Mouse (Mus musculus): ENCODE measurements at regions not wholly inside any gene's neighbourhood (a gene's known extent, or its start where the extent isn't known, plus 50 kb on each side); places are given as distances from the start of the nearest gene placed in this dataset.

- no peak for DNase-seq
- no peak for TF ChIP-seq CTCF (IDR thresholded peaks at IDR 0.05; ENCODE audit: borderline replicate concordance, control insufficient read depth, extremely low read depth, insufficient read depth, low read length, poor library complexity)
- TF ChIP-seq POLR2A (IDR thresholded peaks at IDR 0.05; ENCODE audit: control insufficient read depth, extremely low read depth, insufficient read depth, low read length, poor library complexity): no peak
- Histone ChIP-seq H3K4me3 (ENCODE audit: control insufficient read depth, insufficient read depth, low read length) (no peak overlapping the region), H3K36me3 (ENCODE audit: control insufficient read depth, insufficient read depth, low read length) (no peaks in the 10 kb centered on the region), H3K4me1 (replicated peaks; ENCODE audit: control insufficient read depth, insufficient read depth, low read length) (no peaks in the 10 kb centered on the region), H3K27ac (ENCODE audit: control insufficient read depth, insufficient read depth, low read length) (no peak overlapping the region), H3K27me3 (ENCODE audit: control insufficient read depth, insufficient read depth, low read length) (no peaks in the 10 kb centered on the region)
- WGBS: 83% methylated on average over 6 of the region's 6 CpGs
Observed at GRCm38 (mm10) chr9:41470010-41470409, 308.5 kb upstream of the Ubash3b start.

GRCm38 (mm10) chr9:41469414-41469813 is 307.9 kb upstream of the Ubash3b start:
- 95% methylated on average over 5 of the region's 5 CpGs for WGBS

GRCm38 (mm10) chr9:41464057-41464685 is 302.7 kb upstream of the Ubash3b start:
- Histone ChIP-seq H3K27me3 (ENCODE audit: control insufficient read depth, insufficient read depth, low read length) (no peaks in the 10 kb centered on the region), H3K27ac (ENCODE audit: control insufficient read depth, insufficient read depth, low read length) (no peak overlapping the region), H3K4me3 (ENCODE audit: control insufficient read depth, insufficient read depth, low read length) (no peak overlapping the region), H3K36me3 (ENCODE audit: control insufficient read depth, insufficient read depth, low read length) (no peaks in the 10 kb centered on the region), H3K4me1 (replicated peaks; ENCODE audit: control insufficient read depth, insufficient read depth, low read length) (no peaks in the 10 kb centered on the region)
- 92% methylated on average over 8 of the region's 8 CpGs for WGBS
- no peak for DNase-seq
- TF ChIP-seq CTCF (IDR thresholded peaks at IDR 0.05; ENCODE audit: borderline replicate concordance, control insufficient read depth, extremely low read depth, insufficient read depth, low read length, poor library complexity) (no peak), POLR2A (IDR thresholded peaks at IDR 0.05; ENCODE audit: control insufficient read depth, extremely low read depth, insufficient read depth, low read length, poor library complexity) (no peak)

More at GRCm38 (mm10) chr9:41469414-41469813, 307.9 kb upstream of the Ubash3b start:
- Histone ChIP-seq H3K27me3 (ENCODE audit: control insufficient read depth, insufficient read depth, low read length) (no peaks in the 10 kb centered on the region), H3K36me3 (ENCODE audit: control insufficient read depth, insufficient read depth, low read length) (no peaks in the 10 kb centered on the region), H3K27ac (ENCODE audit: control insufficient read depth, insufficient read depth, low read length) (no peak overlapping the region), H3K4me3 (ENCODE audit: control insufficient read depth, insufficient read depth, low read length) (no peak overlapping the region), H3K4me1 (replicated peaks; ENCODE audit: control insufficient read depth, insufficient read depth, low read length) (no peaks in the 10 kb centered on the region)
- DNase-seq: no peak
- TF ChIP-seq CTCF (IDR thresholded peaks at IDR 0.05; ENCODE audit: borderline replicate concordance, control insufficient read depth, extremely low read depth, insufficient read depth, low read length, poor library complexity) (no peak), POLR2A (IDR thresholded peaks at IDR 0.05; ENCODE audit: control insufficient read depth, extremely low read depth, insufficient read depth, low read length, poor library complexity) (no peak)

GRCm38 (mm10) chr9:41461742-41462141 is 300.2 kb upstream of the Ubash3b start:
- 26% methylated on average over 11 of the region's 11 CpGs for WGBS
- H3K27ac ChIP-seq (ENCODE audit: control insufficient read depth, insufficient read depth, low read length): no peak overlapping the region
- no peak overlapping the region for H3K4me3 ChIP-seq (ENCODE audit: control insufficient read depth, insufficient read depth, low read length)
- no peak for TF ChIP-seq POLR2A (IDR thresholded peaks at IDR 0.05; ENCODE audit: control insufficient read depth, extremely low read depth, insufficient read depth, low read length, poor library complexity)
- peak; percentile 74; the same call in 1 of the 2 replicates for TF ChIP-seq CTCF (IDR thresholded peaks at IDR 0.05; ENCODE audit: borderline replicate concordance, control insufficient read depth, extremely low read depth, insufficient read depth, low read length, poor library complexity)
- H3K4me1 ChIP-seq (replicated peaks; ENCODE audit: control insufficient read depth, insufficient read depth, low read length): no peaks in the 10 kb centered on the region
- peak; percentile 75 for DNase-seq
- no peaks in the 10 kb centered on the region for H3K36me3 ChIP-seq (ENCODE audit: control insufficient read depth, insufficient read depth, low read length)
- no peaks in the 10 kb centered on the region for H3K27me3 ChIP-seq (ENCODE audit: control insufficient read depth, insufficient read depth, low read length)

- no peaks in the 10 kb centered on the region for H3K27me3 ChIP-seq (ENCODE audit: control insufficient read depth, insufficient read depth, low read length)
- no peaks in the 10 kb centered on the region for H3K4me1 ChIP-seq (replicated peaks; ENCODE audit: control insufficient read depth, insufficient read depth, low read length)
- 96% methylated on average over 6 of the region's 6 CpGs for WGBS
- no peak overlapping the region for H3K4me3 ChIP-seq (ENCODE audit: control insufficient read depth, insufficient read depth, low read length)
- no peak for DNase-seq
- TF ChIP-seq POLR2A (IDR thresholded peaks at IDR 0.05; ENCODE audit: control insufficient read depth, extremely low read depth, insufficient read depth, low read length, poor library complexity): no peak
- no peak for TF ChIP-seq CTCF (IDR thresholded peaks at IDR 0.05; ENCODE audit: borderline replicate concordance, control insufficient read depth, extremely low read depth, insufficient read depth, low read length, poor library complexity)
- H3K27ac ChIP-seq (ENCODE audit: control insufficient read depth, insufficient read depth, low read length): no peak overlapping the region
- no peaks in the 10 kb centered on the region for H3K36me3 ChIP-seq (ENCODE audit: control insufficient read depth, insufficient read depth, low read length)
Observed at GRCm38 (mm10) chr9:41460709-41461108, 299.2 kb upstream of the Ubash3b start.

- 97% methylated on average over 3 of the region's 3 CpGs for WGBS
- H3K4me3 ChIP-seq (ENCODE audit: control insufficient read depth, insufficient read depth, low read length): no peak overlapping the region
- TF ChIP-seq CTCF (IDR thresholded peaks at IDR 0.05; ENCODE audit: borderline replicate concordance, control insufficient read depth, extremely low read depth, insufficient read depth, low read length, poor library complexity) (no peak), POLR2A (IDR thresholded peaks at IDR 0.05; ENCODE audit: control insufficient read depth, extremely low read depth, insufficient read depth, low read length, poor library complexity) (no peak)
Observed at GRCm38 (mm10) chr9:41457003-41457402, 295.5 kb upstream of the Ubash3b start.

More at GRCm38 (mm10) chr9:41457003-41457402, 295.5 kb upstream of the Ubash3b start:
- Histone ChIP-seq H3K27me3 (ENCODE audit: control insufficient read depth, insufficient read depth, low read length) (no peaks in the 10 kb centered on the region), H3K4me1 (replicated peaks; ENCODE audit: control insufficient read depth, insufficient read depth, low read length) (no peaks in the 10 kb centered on the region), H3K27ac (ENCODE audit: control insufficient read depth, insufficient read depth, low read length) (no peak overlapping the region), H3K36me3 (ENCODE audit: control insufficient read depth, insufficient read depth, low read length) (no peaks in the 10 kb centered on the region)
- DNase-seq: no peak
